Mouse (Mus musculus) adrenal gland, postnatal 14 days (tissue): Measurements from ENCODE around the gene C1qtnf2. TPM values are rescaled to one million over a fixed set of nuclear protein-coding genes. Genes with fewer than 3 reads are reported as not detected.

Experiments
- DNase-seq: peaks from one replicate; pipeline ENCODE4 v3.0.0; 2021; ENCODE audit warnings: mixed read lengths
- long read RNA-seq, 2 experiments: library from polyadenylated mRNA; stranded (forward); transcript quantifications; one replicate each; pipeline ENCODE4 v2.0.0; 2021
- total RNA-seq: library from RNA; stranded (reverse); gene quantifications from 2 replicates; pipeline ENCODE4 v1.2.3, GENCODE M21; 2021

Gene C1qtnf2
- total RNA-seq: 7.8 and 9.3 TPM in 2 replicates
- long read RNA-seq, experiment 1, transcript C1qtnf2-201 (4 exons, 1,211 nt): major isoform, 7 of 8 reads
- long read RNA-seq, experiment 1, partial matches to known transcripts: 0 of 8 reads
- long read RNA-seq, experiment 1, other reads (novel, unspliced or antisense): 1 of 8 reads
- long read RNA-seq, experiment 2, partial matches to known transcripts: 1 of 6 reads
- long read RNA-seq, experiment 2, other reads (novel, unspliced or antisense): 0 of 6 reads

DNA sequence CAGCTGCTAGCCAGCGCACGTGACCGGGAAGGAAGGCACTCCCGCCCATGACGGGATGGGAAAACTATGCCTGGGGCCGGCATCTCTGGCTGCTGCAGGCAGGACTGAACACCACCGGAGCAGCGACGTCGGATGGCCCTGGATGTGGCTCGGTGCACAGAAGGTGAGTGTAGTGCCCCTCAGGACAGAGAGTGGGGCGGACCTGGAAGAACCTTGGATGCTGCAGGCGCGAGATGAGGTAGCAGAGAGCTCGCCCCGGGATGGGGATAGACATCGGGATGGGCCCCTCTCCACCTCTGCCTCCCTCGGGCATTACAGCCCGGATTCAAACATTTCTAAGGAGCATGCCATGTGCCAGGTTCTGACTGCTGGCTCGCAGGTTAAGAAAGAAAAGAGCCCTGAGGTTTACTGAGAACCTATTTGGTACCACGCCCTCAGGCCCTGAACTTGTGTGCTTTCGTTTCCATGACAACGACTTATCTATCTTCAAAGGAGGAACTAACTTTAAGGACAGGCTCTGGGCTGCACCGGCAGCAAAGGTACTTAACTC, at the start of gene C1qtnf2:
TSS of gene C1qtnf2 (plus strand) at position 52 of the 550 bp plus-strand sequence.
- peak; percentile 73 for DNase-seq

GRCm38 (mm10) chr11:43424386-43424785, 49.7 kb upstream of the C1qtnf2 start:
- DNase-seq: no peak

DNA sequence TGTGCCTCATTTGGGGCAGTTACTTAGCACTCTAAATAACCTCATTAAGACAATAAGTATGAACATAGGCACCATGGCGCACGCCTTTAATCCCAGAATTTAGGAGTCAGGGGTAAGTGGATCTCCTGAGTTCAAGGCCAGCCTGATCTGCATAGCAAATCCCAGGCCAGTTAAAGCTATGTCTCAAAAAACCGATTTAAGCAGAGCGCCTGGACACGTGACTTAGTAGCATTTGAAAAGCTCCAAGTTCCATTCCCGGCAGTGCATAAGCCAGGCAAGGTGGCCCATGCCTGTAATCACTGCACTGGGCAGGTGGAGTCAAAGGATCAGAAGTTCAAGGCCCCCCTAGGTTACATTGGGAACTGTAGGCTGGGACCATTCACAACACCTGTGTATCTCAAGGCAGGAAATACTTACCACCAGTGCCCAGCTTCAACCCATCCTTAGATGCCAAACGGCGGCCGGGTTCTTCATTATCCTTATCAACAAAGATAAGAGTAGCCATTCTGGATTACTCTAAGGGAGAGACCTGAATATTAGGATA, 48.8 kb upstream of the C1qtnf2 start:
- no peak for DNase-seq

GRCm38 (mm10) chr11:43425824-43426413, 48.2 kb upstream of the C1qtnf2 start, which contains the start of gene Pttg1:
Gene Pttg1, minus strand, starts transcription at chr11:43426251.
- peak; percentile 89 for DNase-seq

GRCm38 (mm10) chr11:43426414-43426884, 47.6 kb upstream of the C1qtnf2 start:
- DNase-seq: peak; percentile 39

DNA sequence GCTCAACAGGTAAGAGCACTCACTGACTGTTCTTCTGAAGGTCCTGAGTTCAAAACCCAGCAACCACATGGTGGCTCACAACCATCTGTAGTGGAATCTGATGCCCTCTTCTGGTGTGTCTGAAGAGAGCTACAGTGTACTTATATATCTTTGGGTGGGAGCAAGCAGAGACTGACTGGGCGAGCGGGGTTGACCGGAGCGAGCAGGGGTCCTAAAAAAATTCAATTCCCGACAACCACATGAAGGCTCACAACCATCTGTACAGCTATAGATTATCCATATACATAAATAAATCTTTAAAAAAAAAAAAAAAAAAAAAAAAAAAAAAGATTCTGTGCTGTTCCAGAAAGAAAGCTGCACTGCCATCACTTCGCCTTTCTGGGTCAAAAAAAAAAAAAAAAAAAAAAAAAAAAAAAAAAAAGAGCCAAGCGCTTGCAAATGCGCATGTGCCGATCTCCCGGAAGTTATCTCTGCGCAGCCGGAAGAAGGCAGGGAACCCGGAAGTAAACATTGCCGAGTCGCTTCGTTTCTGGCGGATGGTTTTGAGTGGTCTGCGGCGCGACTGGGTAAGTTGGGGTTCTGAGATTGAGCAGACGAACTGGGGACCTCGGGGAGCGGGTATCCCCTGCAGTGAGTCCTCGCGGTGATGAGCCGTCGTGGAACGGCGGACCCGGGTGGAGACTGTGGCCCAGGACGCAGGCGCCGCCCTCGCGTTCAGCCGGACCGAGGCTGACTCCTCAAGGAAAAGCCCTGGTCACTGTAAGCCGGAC, 40.6 kb upstream of the C1qtnf2 start, which contains the start of gene Slu7:
TSS of gene Slu7 (plus strand) at position 491 of the 770 bp plus-strand sequence.
- DNase-seq: peak; percentile 85

DNA sequence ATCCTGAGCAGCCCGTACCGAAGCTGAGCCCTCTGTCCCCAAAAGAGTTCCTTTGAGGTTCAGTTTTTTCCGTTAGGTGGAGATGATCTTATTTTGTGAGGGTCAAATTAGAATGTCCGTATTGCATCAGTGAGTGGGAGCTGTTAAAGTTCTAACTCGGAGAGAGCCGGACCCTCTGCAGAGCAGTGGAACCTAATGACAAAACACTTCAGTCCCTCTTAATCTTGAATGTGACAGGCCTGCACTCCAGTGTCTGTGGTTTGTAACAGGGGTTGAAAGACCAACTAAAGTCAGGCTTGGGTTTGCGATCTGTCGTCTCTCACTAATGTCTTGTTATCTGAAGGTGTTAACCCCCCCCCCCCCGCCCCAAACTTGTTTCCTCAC, 40.1 kb upstream of the C1qtnf2 start:
- DNase-seq: no peak

- no peak for DNase-seq
These were observed 33.0 kb upstream of the C1qtnf2 start for GRCm38 (mm10) chr11:43441121-43441520.

DNA sequence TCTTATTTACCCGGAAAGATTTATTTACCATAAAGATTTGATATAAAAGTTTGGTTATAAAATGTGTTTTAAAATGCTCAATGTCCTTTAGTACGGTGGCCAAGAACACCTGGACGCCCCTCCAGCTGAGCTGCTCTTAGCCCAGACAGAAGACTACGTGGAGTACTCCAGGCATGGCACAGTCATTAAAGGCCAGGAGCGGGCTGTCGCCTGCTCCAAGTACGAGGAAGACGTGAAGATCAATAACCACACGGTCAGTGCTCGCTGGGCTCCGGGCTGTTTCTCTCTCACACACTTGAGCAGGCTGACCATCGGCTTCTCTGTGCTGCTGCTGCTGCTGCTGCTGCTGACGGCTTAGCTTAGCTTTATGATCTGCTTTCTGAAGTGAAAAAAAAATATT, 30.9 kb upstream of the C1qtnf2 start:
- DNase-seq: no peak

- no peak for DNase-seq
These were observed 24.2 kb upstream of the C1qtnf2 start for GRCm38 (mm10) chr11:43449916-43450315.

- no peak for DNase-seq
These were observed 22.8 kb upstream of the C1qtnf2 start for GRCm38 (mm10) chr11:43451322-43451721.

- DNase-seq: no peak
These were observed 21.8 kb upstream of the C1qtnf2 start for GRCm38 (mm10) chr11:43452266-43452665.

GRCm38 (mm10) chr11:43463204-43463603, 10.9 kb upstream of the C1qtnf2 start:
- DNase-seq: no peak

DNA sequence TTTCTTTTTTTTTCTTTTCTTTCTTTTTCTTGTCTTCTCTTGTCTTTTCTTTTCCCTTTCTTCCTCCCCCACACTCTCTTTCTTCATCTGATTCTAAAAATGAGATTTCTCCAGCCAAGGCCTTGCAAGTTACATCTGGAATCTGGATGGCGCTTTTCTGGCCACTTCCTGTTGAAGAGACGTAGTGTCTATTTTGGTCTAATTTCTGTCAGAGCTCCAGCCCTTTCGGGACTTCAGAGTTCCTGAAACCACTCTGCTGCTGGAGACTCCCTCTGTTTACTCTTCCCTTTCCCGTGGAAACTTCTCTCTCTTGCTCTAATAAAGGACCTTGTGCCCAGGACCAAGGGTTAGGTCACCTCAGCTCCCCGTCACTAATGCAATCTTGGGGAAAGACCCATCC, 4.0 kb upstream of the C1qtnf2 start:
- DNase-seq: no peak

DNA sequence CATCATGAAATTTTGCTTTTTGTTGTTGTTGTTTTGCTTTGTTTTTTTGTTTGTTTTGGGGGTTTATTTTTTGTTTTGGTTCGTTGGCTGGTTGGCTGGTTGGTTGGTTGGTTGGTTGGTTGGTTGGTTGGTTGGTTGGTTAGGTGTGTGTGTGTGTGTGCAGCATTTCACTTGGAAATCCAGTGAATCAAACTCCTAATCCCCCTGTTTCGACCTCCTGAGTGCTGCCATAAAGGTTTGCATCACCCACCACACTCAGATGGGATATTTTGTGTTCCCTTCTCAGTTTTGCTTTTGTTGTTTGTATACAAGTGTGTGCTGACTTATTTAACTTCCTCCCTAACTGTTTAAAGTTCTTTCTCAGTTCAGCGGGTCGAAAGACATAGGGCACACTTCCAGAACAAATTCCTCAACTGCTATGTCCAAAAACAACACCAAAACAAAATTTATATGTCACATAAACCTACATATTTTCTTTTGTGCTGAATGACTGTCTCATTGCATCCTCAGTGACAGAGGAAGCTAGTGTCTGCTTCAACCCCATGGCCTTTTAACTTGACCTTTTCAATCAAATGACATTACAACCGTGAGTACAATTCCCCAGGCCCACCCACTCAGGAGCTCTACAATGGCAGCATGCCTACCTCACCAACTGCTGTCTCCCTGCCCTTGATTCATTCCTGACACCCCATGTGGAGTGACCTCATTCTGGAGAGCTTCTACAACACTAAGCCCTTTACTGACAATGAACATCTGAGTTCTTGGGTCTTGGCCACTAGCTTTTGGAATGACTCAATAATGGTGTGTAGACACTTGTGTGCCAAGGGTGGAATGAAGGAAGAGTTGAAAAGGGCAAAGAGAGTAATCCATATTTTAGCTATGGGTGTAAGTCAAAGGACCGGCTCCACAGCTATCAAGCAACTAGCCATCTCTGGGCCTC, 2.9 kb upstream of the C1qtnf2 start:
- DNase-seq: no peak

DNA sequence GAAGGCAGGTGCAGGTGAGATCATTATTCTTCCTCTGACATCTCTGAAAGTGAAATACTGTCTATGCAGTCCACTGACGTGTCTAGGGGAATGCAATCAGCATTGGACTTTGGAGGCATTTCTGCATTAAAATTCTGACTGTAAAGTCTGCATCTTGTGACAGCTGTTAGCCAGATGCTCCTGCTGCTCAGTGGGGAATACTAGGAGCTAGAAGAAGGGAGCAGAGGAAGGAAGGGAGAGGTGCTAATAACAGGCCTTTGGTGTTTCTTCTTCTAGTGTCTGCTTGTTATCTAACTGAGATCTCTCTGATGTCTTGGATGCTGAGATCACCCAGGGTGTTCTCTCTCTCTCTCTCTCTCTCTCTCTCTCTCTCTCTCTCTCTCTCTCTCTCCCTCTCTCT, 961 bp upstream of the C1qtnf2 start:
- DNase-seq: no peak

DNA sequence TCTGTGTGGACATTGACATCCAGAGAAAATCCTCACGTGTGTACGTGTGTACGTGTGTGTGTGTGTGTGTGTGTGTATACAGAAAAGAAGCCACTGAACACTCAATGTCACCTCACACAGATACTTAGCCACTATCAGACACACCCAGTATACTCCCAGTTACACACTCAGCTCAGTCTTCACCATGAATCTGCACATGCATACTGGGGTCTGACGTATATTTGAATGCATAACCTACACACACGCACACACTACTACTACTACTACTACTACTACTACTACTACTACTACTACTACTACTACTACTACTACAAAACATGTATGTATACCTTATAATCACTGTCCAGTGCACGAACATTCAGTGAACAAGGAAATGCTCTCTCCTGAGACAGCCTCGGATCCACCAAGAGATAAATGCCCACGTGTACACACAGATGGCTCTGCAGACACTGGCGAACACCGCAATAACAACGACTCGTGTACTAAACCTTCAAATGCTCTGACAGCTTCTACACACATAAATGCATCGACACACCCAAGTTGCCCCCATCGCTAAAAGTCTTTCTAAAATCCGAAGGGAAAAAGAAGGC, 346 bp upstream of the C1qtnf2 start:
- DNase-seq: no peak

DNA sequence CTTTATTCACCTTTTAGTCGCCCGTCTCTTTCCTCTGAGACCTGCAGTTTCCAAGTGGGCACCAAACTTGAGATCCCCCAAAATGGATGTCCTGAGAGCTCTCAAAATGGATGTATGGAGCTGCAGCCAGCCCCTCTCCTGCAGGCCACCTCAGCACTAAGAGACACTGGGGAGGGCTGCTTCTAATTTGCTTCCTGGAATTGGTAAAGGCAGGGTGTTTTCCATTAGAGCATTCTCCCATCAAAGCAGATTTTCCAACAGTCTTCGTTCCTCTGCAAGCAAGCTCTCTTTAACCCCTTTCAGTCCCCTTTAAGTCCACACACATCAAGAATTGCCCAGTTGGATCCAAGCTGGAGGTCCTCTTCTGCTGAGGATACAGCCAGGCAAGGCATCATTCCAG, 5.3 kb downstream of the C1qtnf2 start:
- no peak for DNase-seq

GRCm38 (mm10) chr11:43480561-43480960, 6.5 kb downstream of the C1qtnf2 start:
- peak; percentile 14 for DNase-seq

- DNase-seq: peak; percentile 22
These were observed 7.8 kb downstream of the C1qtnf2 start for GRCm38 (mm10) chr11:43481672-43482522.
